12 mouse cellular contexts compared by ENCODE assay signal in the genomic region with DNA sequence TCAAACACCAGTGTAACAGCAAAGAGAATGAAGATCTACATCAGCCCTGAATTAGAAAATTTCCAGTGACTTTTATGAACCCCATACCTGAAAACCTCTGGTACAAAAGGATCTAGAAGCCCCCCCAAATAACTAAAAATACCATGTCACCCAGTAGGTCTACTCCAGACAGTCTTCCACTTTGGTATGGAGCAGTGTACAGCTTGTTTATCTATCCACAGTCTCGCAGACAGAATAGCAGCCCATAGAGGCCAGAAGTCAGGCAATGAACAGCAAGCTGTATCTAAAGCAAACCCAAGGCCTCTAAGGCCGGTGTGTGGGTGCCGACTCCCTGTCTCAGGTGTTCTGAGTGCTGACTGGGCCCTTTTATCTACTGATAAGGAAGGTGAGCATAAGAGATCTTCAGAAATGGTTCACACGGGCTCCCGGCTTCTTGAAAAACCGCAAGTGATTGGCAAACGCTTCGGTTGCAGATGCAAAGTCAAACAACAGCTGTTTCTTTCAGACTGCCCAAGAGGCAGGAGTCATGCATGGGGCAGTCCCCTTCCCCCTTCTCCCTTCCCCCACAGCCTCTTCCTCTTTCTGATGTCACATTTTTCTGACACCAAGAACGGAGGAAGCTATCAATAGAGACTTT. TPM values are rescaled to one million over a fixed set of nuclear protein-coding genes. Genes with fewer than 3 reads are reported as not detected.
DNase-seq lines count a peak whose midpoint lies in the region; ATAC-seq and TF ChIP-seq lines count a peak whose summit lies in the region.
"Had no signal": no experiment of that assay in that cellular context is flagged by ENCODE, and none has a peak within 500 bp of the region (broad histone marks: within the 10 kb centered on the region; RNA-seq: fewer than 3 reads in every experiment).

No protein-coding gene starts in this region.

- no peaks in the 10 kb centered on the region for H3K4me1 ChIP-seq in hindbrain, postnatal 0 days (ENCODE audit: insufficient read depth, low read length)
- H3K4me1 ChIP-seq: hindbrain, embryonic 15.5 days had no signal

- H3K27ac ChIP-seq in hindbrain, postnatal 0 days = no peak overlapping the region
- H3K27ac ChIP-seq: forebrain, embryonic 13.5 days; hindbrain, embryonic 15.5 days; liver, embryonic 13.5 days had no signal

- DNase-seq in heart, adult 9 months (ENCODE audit: low spot score in 2 of 2) = peak; percentile 35 to 44
- no peak for DNase-seq in heart, postnatal 25 days (ENCODE audit: low spot score)
- DNase-seq in lung, postnatal 4 days = peak; percentile 68 to 79
- peak; percentile 54 to 72 for DNase-seq in spleen, postnatal 4 days (ENCODE audit: low spot score in 2 of 2)
- DNase-seq in hindbrain, postnatal 0 days (ENCODE audit: low spot score) = no peak
- DNase-seq in gastrocnemius, postnatal 25 days = no peak
- no peak for DNase-seq in MN1 (ENCODE audit: low spot score)
- DNase-seq: liver, embryonic 13.5 days; right cerebral cortex, postnatal 14 days had no signal

- no peak for TF ChIP-seq CTCF in hindbrain, postnatal 0 days (IDR thresholded peaks at IDR 0.05; ENCODE audit: low read depth)

- H3K27me3 ChIP-seq in hindbrain, postnatal 0 days (ENCODE audit: insufficient read depth, low read length) = peaks cover 19% of the 10 kb centered on the region

- no peaks in the 10 kb centered on the region for H3K36me3 ChIP-seq in hindbrain, postnatal 0 days (ENCODE audit: insufficient read depth, low read length)
- H3K36me3 ChIP-seq: hindbrain, embryonic 15.5 days; liver, embryonic 13.5 days had no signal

- intact Hi-C loops in heart, postnatal 25 days (cut with DNase I) = no loop called here

- no peak overlapping the region for H3K9ac ChIP-seq in hindbrain, postnatal 0 days (replicated peaks; ENCODE audit: low read length)
- H3K9ac ChIP-seq: forebrain, embryonic 13.5 days; hindbrain, embryonic 15.5 days; liver, embryonic 13.5 days had no signal

- WGBS in hindbrain, postnatal 0 days = 63% methylated on average over 9 of the region's 9 CpGs

- H3K9me3 ChIP-seq in hindbrain, postnatal 0 days (ENCODE audit: low read length) = no peaks in the 10 kb centered on the region
- H3K9me3 ChIP-seq: forebrain, embryonic 13.5 days; hindbrain, embryonic 15.5 days; liver, embryonic 13.5 days had no signal

- peak; percentile 91 for ATAC-seq in granulocyte monocyte progenitor cell, adult 5-6 weeks (replicated peaks; ENCODE audit: poor library complexity, severe bottlenecking)
- no peak for ATAC-seq in hindbrain, postnatal 0 days
- ATAC-seq: forebrain, embryonic 13.5 days had no signal

- H3K4me3 ChIP-seq in hindbrain, postnatal 0 days (ENCODE audit: low read length) = no peak overlapping the region
- H3K4me3 ChIP-seq: forebrain, embryonic 13.5 days; hindbrain, embryonic 15.5 days; liver, embryonic 13.5 days had no signal

- no peak overlapping the region for H3K4me2 ChIP-seq in hindbrain, postnatal 0 days (ENCODE audit: low read depth, low read length)
- H3K4me2 ChIP-seq: forebrain, embryonic 13.5 days; hindbrain, embryonic 15.5 days; liver, embryonic 13.5 days had no signal

RNA-seq across cellular contexts. Expression of a gene that starts 3.3 kb away (rescaled TPM):
- 10 to 100 TPM; 13.5 to 16.6 TPM for total RNA-seq in heart, postnatal 25 days (2021)
- 19.6 and 20.5 TPM in 2 replicates for total RNA-seq in granulocyte monocyte progenitor cell, adult 5-6 weeks (2014; fragmentation: Nextera tagmentation)
- 13.3 and 15.6 TPM in 2 replicates for total RNA-seq in granulocyte monocyte progenitor cell, adult 5-6 weeks (2017)
- 5.4 and 6.8 TPM in 2 replicates for total RNA-seq in hindbrain, postnatal 0 days (2014; rRNA removed)
- polyA plus RNA-seq in hindbrain, postnatal 0 days (2015; fragmentation: Nextera tagmentation; extraction: Ambion mirVana) = 1.3 and 1.8 TPM in 2 replicates
- 1 to 10 TPM; 6.1 to 7.6 TPM for total RNA-seq in gastrocnemius, postnatal 25 days (2021)

Comparison
In these comparisons a context has a peak if more than half of its experiments do, and no peak if none do; other contexts are left out.
1. DNase-seq: peak in heart, adult 9 months (2 of 2), lung, postnatal 4 days (2 of 2) and spleen, postnatal 4 days (2 of 2); none in heart, postnatal 25 days (single experiment), hindbrain, postnatal 0 days (single experiment), gastrocnemius, postnatal 25 days (single experiment) and MN1 (single experiment).